Mouse (Mus musculus): ENCODE results near the gene AI661453.
A peak's percentile ranks its signal among the peaks of the same experiment; 100 is the strongest.

AI661453 gene

DNA sequence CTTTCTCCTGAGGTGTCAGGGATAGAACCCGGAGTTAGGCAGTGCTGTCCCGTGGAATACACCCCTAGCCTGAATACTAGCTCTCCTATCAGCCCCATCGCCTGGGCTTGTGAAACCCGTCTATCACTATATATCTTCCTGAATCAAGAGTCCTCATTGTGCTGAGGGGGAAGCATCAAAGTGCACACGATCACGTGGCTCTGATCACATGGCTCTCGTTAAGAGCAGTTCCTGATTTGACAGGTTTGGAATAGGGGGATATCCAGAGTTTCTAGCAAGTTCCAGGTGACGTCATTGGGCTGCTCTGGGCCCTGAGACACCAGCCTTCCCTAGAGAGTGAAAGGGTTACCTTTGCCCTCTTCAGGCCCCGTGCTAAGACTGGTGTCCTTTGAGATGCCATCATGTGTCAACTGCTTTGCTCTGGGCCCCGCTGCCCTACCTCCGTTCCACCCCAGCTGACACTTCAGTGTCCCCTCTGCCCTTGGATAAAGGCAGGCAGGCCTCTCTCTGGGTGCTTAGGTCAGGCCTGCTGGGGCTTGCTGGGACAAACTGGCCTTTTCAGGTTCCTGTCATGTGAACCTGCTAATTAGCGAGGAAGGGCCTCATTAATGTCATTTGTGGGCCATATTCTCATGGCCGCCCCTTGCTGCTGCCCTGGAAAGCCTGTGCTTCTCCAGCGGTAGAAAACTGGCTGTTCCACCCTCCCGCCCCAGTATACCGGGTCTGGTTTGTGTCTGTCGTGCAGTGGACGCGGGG, 5.1 kb downstream of the AI661453 start:
- DNase-seq, result peak; percentile 28 to 71

DNA sequence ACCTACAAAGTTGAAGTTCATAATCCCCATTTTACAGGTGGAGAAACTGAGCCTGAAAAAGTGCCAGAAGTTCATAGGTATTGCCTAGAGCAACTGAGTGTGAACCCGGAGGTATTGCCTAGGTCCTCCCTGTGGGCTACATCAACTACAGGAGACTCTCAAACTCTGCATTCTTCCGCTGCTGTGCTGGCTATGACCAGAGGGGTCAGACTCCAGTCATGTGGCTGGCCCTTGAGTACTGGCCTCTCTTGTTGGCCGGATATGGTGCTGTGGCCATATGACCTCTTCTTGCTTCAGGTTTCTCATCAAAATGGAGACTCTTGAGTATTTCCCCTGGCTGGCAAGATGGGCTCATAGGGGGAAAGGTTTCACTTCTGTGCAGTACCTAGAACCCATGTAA, 5.9 kb downstream of the AI661453 start:
- peak in 1 of 2 experiments; percentile 43 for DNase-seq

DNA sequence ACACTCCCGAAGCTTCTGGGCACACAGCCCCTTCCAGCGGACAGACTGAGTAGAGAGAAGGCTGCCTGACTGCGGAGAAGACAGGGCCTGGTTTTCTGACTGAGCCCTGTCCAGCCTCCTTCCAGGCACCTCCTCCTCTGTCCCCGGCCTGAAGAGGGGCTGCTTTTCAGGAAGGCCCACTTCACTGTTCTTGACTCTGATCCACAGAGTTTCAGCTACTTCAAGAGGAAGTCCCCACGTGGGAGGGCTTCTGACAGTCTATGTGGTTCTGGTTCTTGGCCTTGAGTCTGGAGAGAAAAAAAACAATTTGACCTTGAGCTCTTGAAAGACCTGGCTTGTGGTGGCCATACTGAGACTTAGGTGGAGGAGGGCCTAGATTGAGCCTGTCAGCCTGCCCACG, 7.7 kb downstream of the AI661453 start:
- DNase-seq, result no peak

DNA sequence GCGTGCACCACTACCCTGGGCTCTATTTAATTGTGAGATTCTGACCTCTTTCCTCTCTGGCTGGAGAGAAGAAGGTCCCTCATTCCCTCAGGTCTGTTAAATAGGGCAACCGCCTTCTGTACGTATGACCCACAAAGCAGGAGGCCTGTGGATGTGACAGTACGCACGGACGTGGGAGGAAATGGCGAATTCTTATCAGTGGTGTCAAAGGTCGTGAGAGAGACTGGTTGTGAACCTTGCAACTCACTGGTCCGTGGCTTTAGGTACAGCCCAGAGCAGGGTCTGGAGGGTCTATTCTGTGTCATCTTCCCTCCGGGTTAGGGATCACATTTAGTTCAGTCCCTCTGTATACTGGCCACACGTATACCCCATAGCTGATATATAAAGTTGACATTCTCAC, 9.1 kb downstream of the AI661453 start:
- DNase-seq, result no peak

DNA sequence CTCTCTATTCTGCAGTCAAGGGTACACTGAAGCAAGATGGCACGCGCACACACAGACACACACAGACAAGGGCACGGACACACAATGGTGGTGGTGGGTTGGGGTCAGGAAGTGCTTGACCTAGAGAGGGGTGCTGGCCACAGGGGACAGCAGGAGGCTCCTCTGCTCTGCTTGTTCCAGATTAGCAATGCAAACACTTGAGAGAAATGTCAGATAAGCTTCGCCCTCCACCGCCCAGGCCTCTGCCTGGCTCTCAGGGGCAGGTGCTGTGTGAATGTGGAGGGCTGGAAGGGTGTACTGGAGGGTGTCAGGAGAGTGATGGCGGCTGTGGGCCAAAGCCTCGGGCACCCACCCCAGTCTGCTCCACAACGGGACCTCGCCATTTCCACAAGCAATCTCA, 9.6 kb downstream of the AI661453 start:
- no peak for DNase-seq

DNA sequence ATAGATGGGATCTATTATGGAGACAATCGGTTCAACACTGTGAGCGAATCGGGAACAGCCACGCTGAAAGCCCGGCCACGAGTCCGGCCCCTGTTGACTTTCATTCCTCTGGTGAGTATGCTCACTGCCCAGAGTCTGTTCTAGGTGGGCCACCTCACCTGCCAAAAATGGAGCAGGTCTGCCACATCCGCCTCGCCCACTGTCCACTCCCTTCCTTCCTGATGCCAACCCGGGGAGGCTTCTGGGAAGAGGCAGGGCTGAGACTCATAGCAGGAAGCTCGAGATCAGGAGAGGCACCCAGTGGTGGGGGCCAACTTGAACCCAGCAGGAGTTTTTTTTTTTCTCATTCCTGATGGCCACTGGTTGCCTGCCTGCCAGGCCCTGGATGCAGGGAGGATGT, 10.1 kb downstream of the AI661453 start:
- no peak for DNase-seq

DNA sequence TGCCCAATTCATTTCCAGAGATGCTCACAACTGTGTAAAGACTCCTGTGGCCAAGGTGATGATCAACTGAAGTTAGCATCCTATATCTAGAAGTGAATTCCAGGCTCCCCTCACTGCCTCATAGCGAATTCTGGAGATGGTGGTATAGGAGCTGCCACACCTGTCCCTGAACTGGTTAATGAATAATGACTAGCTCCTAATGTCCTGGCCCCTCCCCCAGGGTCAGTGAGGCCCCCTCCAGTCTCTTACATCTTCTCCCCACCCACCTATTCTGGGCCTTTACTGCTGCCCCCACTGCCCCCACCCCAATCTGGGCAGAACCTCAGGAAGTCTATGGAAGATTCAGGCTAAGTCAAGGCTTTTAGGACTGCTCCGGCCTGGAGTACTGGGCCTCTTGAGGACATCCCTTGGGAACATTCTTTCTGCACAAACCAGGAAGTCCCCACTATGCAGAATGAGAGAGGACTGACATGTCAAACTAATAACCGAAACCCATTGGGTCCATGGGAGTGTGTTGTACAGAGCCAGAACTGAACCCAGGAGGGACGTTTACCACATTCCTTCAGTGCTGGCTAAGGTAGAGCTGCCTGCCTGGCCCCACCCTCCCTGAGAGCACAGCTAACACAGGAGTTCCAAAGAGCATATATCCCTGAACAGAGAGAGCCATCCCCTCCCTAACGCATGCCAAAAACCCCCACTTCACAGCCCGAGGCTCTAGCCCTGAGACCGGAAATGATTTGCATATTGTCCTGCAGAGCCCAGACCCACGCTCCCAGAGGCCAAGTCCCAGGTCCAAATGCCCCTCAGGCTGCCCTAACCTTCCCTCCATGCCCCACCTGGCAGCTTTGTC, 12.3 kb downstream of the AI661453 start:
- DNase-seq, result no peak

DNA sequence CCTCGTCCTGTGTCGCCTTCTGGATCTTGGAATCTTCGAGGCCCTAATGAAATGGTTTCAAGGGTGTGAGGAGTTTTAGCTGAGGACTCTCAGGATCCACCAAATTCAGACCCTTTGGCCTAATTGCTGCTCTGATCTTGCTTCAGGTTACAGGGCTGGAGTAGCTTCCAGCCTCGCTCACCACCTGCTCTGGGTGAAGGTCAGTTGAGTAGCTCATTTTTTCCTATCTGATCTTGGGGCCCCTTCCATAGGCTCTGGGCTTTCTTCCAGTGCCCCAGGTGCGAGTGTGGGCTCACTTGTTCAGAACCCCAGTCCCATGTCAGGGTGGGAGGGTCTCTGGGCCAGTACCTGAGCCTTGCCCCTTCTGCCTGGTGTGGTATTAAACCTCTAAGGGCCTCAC, 13.0 kb downstream of the AI661453 start:
- no peak for DNase-seq

DNA sequence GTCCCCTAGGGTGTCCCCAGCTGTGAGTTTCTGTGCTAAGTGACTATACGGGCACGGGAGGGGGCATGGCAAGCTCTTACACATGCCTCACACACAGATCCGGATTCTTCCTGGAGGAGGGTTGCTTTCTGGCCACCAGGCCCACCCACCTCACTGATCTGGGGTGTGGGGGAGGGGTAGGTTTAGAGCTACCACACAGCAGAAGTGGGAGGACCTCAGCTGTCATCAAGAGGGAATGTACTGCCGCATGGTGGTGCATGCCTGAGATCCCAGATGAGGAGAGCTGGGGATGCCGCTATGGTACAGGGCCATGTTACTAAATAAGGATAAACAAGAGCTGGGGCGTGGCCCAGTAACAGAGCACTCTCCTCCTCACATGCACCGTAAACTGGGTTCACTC, 13.8 kb downstream of the AI661453 start:
- no peak for DNase-seq

DNA sequence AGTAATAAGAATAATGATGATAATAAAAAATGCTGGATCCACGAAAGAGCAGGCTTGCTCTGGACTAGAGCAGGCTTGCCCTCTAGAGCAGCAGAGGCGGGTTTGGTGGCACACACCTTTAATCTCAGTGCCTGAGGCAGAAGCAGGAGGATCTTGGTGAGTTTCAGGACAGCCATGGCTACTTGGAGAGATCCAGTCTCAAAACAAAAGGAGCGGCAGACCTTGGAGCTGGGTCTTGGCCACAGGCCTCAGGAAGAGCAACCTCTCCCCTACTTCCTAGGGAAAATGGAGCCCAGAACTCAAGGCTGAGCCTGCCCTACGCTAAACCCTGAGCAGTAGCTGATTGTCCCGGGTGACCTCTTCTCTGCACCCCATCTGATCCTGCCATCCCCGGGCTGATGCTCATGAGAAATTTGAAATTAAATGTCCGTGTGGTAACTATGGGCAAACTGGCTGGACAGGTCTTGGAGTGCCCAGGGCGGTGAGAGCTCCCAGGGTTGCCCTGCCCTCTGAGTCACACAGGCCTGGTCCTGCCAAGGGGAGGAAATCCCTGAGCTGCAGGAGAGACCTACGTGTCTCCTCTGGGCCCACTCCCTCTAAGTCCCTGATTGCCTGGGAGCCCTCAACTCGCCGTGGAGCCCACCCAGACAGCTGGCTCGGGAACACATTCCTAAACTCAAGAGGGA, 14.6 kb downstream of the AI661453 start:
- peak; percentile 59 to 80 for DNase-seq

DNA sequence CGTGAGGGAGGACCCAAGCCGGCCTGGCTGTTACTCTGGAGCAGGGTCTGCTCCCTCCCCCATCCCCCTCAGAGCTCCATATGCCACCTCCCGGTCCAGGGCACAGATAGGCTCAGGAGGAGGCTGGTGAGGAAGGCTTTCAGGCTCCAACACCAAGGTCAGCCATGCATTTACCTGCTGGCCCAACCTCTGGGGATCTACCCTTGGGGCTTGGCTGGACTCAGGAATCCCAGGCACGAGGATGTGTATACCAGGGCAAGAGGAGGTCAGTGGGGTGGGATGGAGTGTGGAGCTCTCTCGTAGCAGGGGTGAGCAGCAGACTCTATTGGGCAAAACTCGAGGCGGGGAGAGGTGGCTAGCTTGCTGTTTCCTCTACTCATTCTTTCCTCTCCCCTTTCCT, 16.5 kb downstream of the AI661453 start:
- DNase-seq, result peak; percentile 50 to 80

DNA sequence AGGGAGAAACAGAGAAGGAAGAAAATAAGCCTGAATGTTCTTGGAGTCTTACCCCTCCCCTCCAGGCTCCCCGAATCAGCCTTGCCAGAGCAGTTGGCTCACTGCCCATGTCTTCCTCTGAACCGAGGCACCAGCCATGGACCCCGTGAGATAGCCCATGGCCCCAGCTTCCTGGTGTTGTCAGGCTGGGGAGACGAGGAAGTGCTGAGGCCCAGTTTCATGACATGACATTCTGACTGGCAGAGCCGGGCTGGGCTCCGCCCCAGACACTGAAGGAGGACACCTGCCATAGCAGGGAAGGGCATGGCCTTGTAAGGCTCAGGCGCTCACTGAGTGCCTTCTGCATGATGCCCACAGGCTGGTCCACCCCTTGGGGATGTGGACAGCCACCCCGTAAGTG, 18.3 kb downstream of the AI661453 start:
- DNase-seq, result peak; percentile 68 to 70

DNA sequence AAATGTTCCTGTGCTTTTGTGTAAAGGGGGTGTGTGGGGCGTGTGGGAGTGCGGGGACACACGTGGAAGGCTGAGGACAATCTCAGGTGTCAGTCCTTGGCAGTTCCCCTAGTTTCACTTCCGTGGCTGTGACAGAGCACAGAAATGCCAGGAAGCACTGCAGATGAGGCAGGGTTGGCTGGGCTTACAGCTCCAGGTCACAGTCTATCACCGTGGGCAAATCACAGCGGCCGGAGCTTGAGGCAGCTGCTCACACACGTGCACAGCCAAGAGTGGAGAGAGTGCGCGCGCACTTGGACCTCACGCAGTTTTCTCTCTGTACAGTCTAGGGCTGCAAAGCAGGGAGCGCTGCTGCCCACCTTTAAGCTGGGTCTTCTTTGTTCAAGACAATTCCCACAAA, 21.9 kb downstream of the AI661453 start:
- DNase-seq, result peak in 1 of 2 experiments; percentile 38

DNA sequence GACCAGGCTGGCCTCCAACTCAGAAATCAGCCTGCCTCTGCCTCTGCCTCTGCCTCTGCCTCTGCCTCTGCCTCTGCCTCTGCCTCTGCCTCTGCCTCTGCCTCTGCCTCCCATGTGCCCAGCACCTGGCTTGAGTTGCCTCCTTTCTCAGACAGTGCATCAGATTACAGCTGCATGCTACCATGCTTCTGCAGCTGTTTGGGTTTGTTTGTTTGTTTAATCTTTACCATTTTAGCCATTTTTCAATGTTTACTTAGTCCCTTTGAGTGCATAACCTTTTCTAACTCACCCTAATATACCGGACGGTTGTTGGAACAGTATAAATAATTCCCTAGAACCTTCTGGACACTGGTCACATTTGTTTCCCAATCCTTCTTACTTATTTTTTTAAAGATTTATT, 22.5 kb downstream of the AI661453 start:
- no peak for DNase-seq

DNA sequence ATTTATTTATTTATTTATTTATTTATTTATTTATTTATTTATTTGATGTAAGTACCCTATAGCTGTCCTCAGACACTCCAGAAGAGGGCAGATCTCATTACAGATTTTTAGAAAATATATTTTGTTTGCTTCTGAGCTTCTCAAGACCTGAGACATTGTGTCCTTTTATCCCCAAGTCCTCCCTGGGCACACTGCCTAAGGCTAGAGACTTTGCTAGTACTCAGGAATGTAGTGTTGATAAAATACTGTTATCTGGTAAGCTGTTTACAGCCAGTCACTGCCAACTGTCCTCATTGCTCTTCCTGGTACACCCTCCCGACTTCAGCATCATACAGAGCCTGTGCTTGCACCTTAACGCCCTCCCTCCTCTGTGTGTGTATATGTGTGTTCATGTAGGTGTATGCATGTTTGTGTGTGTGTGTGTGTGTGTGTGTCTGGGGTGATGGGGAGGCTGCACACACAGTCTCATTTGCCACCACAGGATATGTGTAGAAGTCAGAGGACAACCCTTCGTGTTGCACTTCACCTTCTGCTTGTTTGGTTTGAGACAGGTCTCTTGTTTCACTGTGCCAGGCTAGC, 23.0 kb downstream of the AI661453 start:
- DNase-seq, result peak in 1 of 2 experiments; percentile 27

DNA sequence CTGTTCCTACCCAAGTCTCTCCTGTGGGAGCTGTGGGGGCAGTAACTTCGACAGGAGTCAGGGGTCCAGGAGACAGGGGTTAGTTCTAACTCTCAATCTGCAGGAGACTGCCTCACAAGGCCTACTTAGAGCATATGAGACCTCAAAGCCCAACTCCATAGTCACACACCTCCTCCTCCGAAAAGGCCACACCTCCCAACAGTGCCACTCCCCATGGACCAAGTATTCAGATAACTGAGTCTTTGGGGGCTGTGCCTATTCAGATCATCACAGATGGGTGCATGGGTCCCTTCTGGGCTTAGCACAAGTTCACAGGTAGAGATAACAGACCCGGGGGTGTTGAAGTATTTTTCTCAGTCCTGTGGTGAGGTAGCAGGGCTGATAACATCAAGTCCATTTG, 25.3 kb downstream of the AI661453 start:
- no peak for DNase-seq

DNA sequence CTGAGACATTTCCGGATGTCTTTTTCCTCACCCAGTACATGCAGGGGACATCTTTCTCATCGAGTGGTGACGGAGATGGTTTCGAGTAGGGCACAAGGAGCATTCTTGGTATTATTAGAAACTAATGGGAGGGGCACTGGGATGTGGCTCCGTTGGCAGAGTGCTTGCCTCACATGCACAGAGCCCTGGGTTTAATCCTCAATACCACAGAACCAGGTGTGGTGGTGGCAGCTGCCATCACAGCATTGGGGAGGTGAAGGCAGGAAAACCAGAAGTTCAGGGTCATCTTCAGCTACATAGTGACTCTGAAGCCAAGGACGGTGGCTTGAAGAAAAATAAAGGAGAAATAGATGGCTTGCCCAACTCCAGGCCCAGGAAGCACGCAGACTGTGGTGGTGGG, 25.8 kb downstream of the AI661453 start:
- no peak for DNase-seq

DNA sequence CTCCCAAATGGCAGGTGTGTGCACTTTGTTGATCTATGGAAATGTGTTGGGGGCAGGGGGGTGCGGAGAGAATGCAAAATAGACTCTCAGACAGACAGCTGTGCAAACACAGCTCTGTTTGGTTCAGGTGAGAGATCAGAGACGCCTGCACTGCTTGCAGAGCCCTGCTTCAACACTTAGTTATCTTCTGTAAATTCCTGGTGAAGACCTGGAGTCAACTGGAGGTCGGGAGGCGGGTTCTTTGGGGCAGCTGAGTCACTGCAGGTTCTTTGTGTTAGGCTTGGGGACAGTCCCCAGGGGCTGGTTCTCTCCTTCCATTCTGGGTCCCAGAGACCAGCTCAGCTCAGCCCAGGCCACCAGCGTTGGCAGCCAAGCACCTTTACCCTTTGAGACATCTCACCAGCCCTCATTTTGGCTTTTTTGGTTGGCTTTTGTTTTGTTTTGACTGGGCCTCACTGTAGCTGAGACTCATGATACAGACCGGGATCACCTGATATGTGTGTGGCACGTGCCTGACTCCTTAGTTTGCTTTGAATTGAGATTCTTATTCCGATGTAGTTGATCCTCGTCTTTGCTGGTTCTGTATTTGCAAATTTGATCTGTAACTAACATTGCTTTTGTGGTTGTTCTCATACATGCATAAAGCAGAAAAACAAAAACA, 26.4 kb downstream of the AI661453 start:
- peak in 1 of 2 experiments; percentile 32 for DNase-seq

DNA sequence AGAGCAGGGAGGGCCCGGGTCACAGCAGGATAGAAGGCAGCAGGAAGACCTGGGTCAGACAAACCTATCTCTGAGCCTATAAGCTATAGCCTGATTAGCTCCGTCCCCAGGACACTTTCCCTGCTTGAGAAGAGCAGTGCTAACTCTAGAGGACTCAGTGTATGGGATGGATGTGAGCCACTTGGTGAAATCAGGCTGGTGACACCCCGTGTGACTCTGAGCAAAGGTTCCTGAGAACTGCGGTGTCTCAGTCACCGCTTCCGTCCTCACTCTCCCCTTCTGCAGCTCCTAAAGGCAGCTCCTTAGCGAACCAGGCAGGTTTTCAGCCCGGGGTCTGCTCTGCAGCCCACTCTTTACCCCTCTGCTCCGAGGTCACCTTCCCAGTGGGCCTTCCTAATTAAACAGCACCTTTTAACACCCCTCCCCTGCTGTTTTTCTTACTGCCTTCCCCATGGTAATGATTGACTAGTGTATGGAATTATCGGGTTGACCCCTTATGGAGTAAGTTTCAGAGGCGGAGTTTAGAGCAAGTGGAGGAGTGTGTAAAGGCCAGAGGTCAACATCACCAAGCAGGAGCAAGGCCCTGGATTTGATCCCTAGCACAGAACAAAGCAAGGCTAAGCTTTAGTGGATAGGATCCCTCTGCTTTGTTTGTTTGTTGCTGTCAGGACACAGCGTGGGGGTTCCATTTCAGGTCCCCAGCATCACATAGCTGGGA, 28.0 kb downstream of the AI661453 start:
- no peak for DNase-seq

DNA sequence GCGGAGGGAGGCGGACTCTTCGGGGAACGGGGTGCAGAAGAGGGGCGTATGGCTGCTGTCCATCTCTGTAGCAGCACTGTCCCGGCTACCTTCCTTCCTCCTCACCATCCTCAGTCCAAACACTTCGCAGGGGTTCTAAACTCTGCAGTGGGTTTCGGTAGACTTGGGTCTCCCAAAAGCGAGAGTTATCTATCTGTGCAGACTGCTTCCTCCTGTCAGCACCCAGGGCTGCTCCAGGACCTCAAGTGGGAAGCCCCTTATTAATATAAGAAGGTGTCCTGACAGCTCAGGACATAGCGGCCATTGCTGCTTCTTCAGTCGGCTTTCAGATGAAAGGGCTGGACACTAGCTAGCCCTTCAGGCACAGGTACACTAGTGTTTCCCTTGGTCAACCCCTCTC, 28.6 kb downstream of the AI661453 start:
- DNase-seq, result no peak

DNA sequence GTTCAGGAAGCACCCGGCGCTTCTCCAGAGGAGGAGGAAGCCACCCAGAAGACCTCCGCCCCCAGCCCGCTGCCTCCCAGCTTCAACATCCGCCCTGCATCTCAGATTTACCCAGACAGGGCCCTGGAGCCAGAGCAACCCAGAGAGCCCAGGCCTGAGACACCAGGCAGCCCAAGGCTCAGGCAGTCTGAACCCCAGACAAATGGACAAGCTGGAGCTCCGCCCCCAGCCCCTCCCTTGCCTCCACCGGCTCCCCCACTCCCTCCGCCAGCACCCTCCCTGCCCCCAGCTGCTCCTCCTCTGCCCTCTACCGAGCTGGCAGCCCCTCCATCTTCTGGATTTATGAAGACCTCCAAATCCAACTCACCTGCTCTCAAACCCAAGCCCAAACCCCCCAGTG, 29.9 kb downstream of the AI661453 start:
- no peak for DNase-seq

DNA sequence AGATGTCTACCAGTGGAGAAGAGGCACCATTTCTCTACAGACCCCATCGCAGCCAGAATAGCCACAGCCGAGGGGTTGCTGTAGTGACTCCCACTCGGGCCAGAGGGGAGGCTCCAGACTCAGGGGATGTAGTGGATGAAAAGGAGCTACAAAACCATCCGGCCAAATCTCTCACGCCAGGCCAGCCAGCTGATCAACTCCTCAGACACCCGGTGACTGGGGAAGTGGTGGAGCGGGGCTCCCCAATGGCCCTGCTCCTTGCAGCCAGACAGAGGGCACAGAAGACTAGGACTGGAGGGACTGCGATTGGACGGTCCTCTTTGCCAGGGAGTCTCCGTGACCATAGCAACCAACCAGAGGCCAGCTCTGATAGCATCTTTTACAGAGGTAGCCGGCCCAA, 31.2 kb downstream of the AI661453 start:
- DNase-seq, result no peak
